Mouse (Mus musculus) MEL (cell line): Measurements from ENCODE around the gene Cyp27a1. TPM values are rescaled to one million over a fixed set of nuclear protein-coding genes. Genes with fewer than 3 reads are reported as not detected.

Experiments used
- DNase-seq: peaks from one replicate; pipeline ENCODE4 v3.0.0; 2011; ENCODE audit warnings: low read depth, low spot score
- H3K27ac ChIP-seq: 2 replicates; pipeline ENCODE4 v1.5.1; 2012; ENCODE audit warnings: low read depth, mild to moderate bottlenecking, control low read depth, low read length, moderate library complexity; ENCODE audit not compliant: control insufficient read depth
- H3K27me3 ChIP-seq, 2 experiments: fragments of 150-350 bp in 1 of 2; sonication (generic) in 1 of 2; 2 replicates each; pipeline ENCODE4 v1.6.1; 2012; ENCODE audit warnings: low read length in 2 of 2, mild to moderate bottlenecking in 2 of 2, improper control_type of control experiment in 1 of 2, moderate library complexity in 1 of 2; ENCODE audit not compliant: insufficient read depth in 2 of 2, control insufficient read depth in 1 of 2
- H3K36me3 ChIP-seq, 2 experiments: 2 replicates each; pipeline ENCODE4 v1.6.1; 2012 to 2014; ENCODE audit warnings: low read length in 2 of 2, improper control_type of control experiment in 1 of 2, inconsistent platforms in 1 of 2, mild to moderate bottlenecking in 1 of 2; ENCODE audit not compliant: insufficient read depth in 2 of 2, control insufficient read depth in 1 of 2
- H3K4me1 ChIP-seq, 2 experiments: fragments of 150-350 bp in 1 of 2; sonication (generic) in 1 of 2; 2 replicates each; pipeline ENCODE4 v1.6.1; 2012; ENCODE audit warnings: low read length in 2 of 2, improper control_type of control experiment in 1 of 2, mild to moderate bottlenecking in 1 of 2; ENCODE audit not compliant: insufficient read depth in 2 of 2, control insufficient read depth in 1 of 2
- H3K4me3 ChIP-seq, 2 experiments: fragments of 150-350 bp in 1 of 2; sonication (generic) in 1 of 2; 2 replicates each; pipeline ENCODE4 v1.5.1; 2012; ENCODE audit warnings: low read depth in 2 of 2, low read length in 2 of 2, mild to moderate bottlenecking in 2 of 2, moderate library complexity in 2 of 2, control low read depth in 1 of 2, improper control_type of control experiment in 1 of 2; ENCODE audit not compliant: control insufficient read depth in 1 of 2, insufficient read depth in 1 of 2
- H3K79me2 ChIP-seq: 2 replicates; pipeline ENCODE4 v1.6.1; 2012; ENCODE audit warnings: mild to moderate bottlenecking, low read length, moderate library complexity; ENCODE audit not compliant: control insufficient read depth, poor library complexity, insufficient read depth
- H3K9ac ChIP-seq: 2 replicates; pipeline ENCODE4 v1.6.1; 2012; ENCODE audit warnings: low read depth, mild to moderate bottlenecking, control low read depth, low read length, moderate library complexity; ENCODE audit not compliant: control insufficient read depth, poor library complexity, severe bottlenecking
- H3K9me3 ChIP-seq: fragments of 150-350 bp; sonication (generic); replicated peaks from 2 replicates; pipeline ENCODE4 v1.6.1; 2012; ENCODE audit warnings: mild to moderate bottlenecking, low read length, improper control_type of control experiment, moderate library complexity; ENCODE audit not compliant: insufficient read depth
- BHLHE40 ChIP-seq: IDR thresholded peaks from 2 replicates; pipeline ENCODE4 v1.6.1; 2012; ENCODE audit warnings: low read depth, mild to moderate bottlenecking, inconsistent platforms, low read length, improper control_type of control experiment, borderline replicate concordance
- CHD2 ChIP-seq: IDR thresholded peaks from 2 replicates; pipeline ENCODE4 v1.6.1; 2011; ENCODE audit warnings: low read length, improper control_type of control experiment
- ETS1 ChIP-seq: IDR thresholded peaks from 2 replicates; pipeline ENCODE4 v1.6.1; 2012; ENCODE audit warnings: low read depth, mild to moderate bottlenecking, inconsistent platforms, low read length, improper control_type of control experiment, moderate library complexity
- GATA1 ChIP-seq: IDR thresholded peaks from 2 replicates; pipeline ENCODE4 v1.6.1; 2011; ENCODE audit warnings: low read depth, low read length, improper control_type of control experiment
- HCFC1 ChIP-seq: IDR thresholded peaks from 2 replicates; pipeline ENCODE4 v1.6.1; 2012; ENCODE audit warnings: low read depth, mild to moderate bottlenecking, inconsistent platforms, low read length, improper control_type of control experiment, moderate library complexity
- JUND ChIP-seq: IDR thresholded peaks from 2 replicates; pipeline ENCODE4 v1.6.1; 2011; ENCODE audit warnings: low read depth, mild to moderate bottlenecking, improper control_type of control experiment, low read length
- MAZ ChIP-seq: IDR thresholded peaks from 2 replicates; pipeline ENCODE4 v1.6.1; 2012; ENCODE audit warnings: low read depth, mild to moderate bottlenecking, inconsistent platforms, low read length, improper control_type of control experiment
- MEF2A ChIP-seq: IDR thresholded peaks from 2 replicates; pipeline ENCODE4 v1.6.1; 2014; ENCODE audit warnings: low read depth, mild to moderate bottlenecking, inconsistent platforms, low read length, improper control_type of control experiment; ENCODE audit not compliant: poor library complexity, insufficient replicate concordance, severe bottlenecking; ENCODE audit errors: extremely low read depth
- MXI1 ChIP-seq: IDR thresholded peaks from 2 replicates; pipeline ENCODE4 v1.6.1; 2011; ENCODE audit warnings: mild to moderate bottlenecking, low read depth, low read length, improper control_type of control experiment
- NRF1 ChIP-seq: IDR thresholded peaks from 2 replicates; pipeline ENCODE4 v1.6.1; 2014; ENCODE audit warnings: low read depth, mild to moderate bottlenecking, inconsistent platforms, low read length, improper control_type of control experiment, moderate library complexity; ENCODE audit not compliant: poor library complexity, insufficient read depth, severe bottlenecking
- POLR2AphosphoS2 ChIP-seq: IDR thresholded peaks from 2 replicates; pipeline ENCODE4 v1.6.1; 2011; ENCODE audit warnings: low read length, improper control_type of control experiment
- POLR2AphosphoS5 ChIP-seq: IDR thresholded peaks from 2 replicates; pipeline ENCODE4 v1.6.1; 2012; ENCODE audit warnings: low read depth, borderline replicate concordance, mild to moderate bottlenecking, inconsistent platforms, low read length, moderate library complexity, mixed read lengths
- RAD21 ChIP-seq: IDR thresholded peaks from 2 replicates; pipeline ENCODE4 v1.6.1; 2011; ENCODE audit warnings: mild to moderate bottlenecking, low read depth, low read length, improper control_type of control experiment
- RCOR1 ChIP-seq: IDR thresholded peaks from 2 replicates; pipeline ENCODE4 v1.6.1; 2012; ENCODE audit warnings: low read depth, mild to moderate bottlenecking, inconsistent platforms, low read length, improper control_type of control experiment
- SMC3 ChIP-seq: IDR thresholded peaks from 2 replicates; pipeline ENCODE4 v1.6.1; 2011; ENCODE audit warnings: low read depth, low read length, improper control_type of control experiment
- USF1 ChIP-seq: IDR thresholded peaks from 2 replicates; pipeline ENCODE4 v1.6.1; 2014; ENCODE audit warnings: low read depth, mild to moderate bottlenecking, inconsistent platforms, low read length, improper control_type of control experiment, moderate library complexity
- USF2 ChIP-seq, 2 experiments: IDR thresholded peaks; 2 replicates each; pipeline ENCODE4 v1.6.1; 2011 to 2012; ENCODE audit warnings: improper control_type of control experiment in 2 of 2, low read length in 2 of 2, borderline replicate concordance in 1 of 2, inconsistent platforms in 1 of 2, low read depth in 1 of 2, mild to moderate bottlenecking in 1 of 2; ENCODE audit not compliant: insufficient read depth in 1 of 2
- ZKSCAN1 ChIP-seq: IDR thresholded peaks from 2 replicates; pipeline ENCODE4 v1.6.1; 2012; ENCODE audit warnings: low read depth, mild to moderate bottlenecking, inconsistent platforms, low read length, improper control_type of control experiment, moderate library complexity
- ZMIZ1 ChIP-seq: IDR thresholded peaks from 2 replicates; pipeline ENCODE4 v1.6.1; 2012; ENCODE audit warnings: low read depth, mild to moderate bottlenecking, inconsistent platforms, low read length, improper control_type of control experiment, moderate library complexity
- polyA plus RNA-seq, 2 experiments: library from polyadenylated mRNA; stranded (reverse) in 1 of 2; unstranded in 1 of 2; fragments of >175 nt in 1 of 2; fragments of >200 nt in 1 of 2; gene quantifications; 2 replicates each; pipeline versions ENCODE4 v1.2.1 to v1.2.4; 2012; ENCODE audit warnings: low replicate concordance in 2 of 2, low read depth in 1 of 2; ENCODE audit not compliant: insufficient read length in 2 of 2, insufficient read depth in 1 of 2, missing spikeins in 1 of 2
- total RNA-seq: library from RNA; depleted of rRNA; stranded (reverse); fragments of 300-350 nt; gene quantifications from 2 replicates; pipeline ENCODE4 v1.2.3, GENCODE M21; 2012

The Cyp27a1 gene
- total and polyA plus RNA-seq, 3 experiments = not detected

DNA sequence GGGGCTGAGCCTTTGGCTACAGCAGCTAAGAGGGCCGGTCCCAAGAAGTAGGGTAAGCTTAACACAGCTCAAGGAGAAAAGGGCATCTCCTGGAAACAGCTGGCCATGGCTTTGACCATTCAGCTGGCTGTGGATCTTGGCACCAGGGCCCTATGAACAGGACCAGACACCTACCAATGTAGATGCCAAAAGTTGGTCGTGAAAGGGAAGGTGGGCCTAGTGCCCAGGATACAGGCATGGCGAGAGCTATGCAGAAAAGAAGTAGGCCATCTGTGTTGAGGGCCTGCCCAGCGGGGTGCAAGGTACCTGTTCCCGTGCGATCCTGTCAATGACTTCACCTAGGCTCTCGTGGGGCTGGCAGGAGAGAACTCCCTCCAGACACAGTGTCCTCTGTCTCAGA is 27.5 kb downstream of the Cyp27a1 start:
- Histone ChIP-seq H3K79me2 (no peaks in the 10 kb centered on the region), H3K9ac (no peak overlapping the region), H3K36me3 (no peaks in the 10 kb centered on the region), H3K9me3 (no peaks in the 10 kb centered on the region), H3K27ac (no peak overlapping the region), H3K4me3 (no peak overlapping the region), H3K4me1 (no peaks in the 10 kb centered on the region), H3K27me3 (peaks cover 0 to 17% of the 10 kb centered on the region in 2 experiments)
- TF ChIP-seq MAZ (no peak), USF1 (no peak), RCOR1 (no peak), CHD2 (no peak), ZKSCAN1 (no peak), GATA1 (no peak), MXI1 (no peak)
- DNase-seq = no peak

DNA sequence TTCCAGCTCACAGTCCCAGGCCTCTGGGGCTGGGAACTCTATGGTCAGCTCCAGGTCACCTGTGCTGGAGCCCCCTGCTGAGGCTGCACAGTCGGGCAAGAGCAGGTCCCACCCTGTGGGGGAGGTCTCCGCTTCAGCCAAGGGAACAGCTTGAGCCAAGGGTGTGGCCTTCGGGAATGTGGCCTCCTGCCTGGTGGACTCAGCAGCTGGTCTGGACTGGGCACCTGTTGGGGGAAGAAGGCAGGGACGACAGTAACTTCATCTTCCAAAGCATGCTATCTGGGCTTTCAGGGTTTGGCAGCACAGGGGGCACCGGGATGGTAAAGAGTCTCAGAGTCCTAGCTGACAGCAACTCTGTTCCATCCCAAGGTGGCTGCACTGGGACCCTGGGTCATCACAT is 34.0 kb downstream of the Cyp27a1 start:
- no peaks in the 10 kb centered on the region for H3K36me3 ChIP-seq
- H3K4me1 ChIP-seq = no peaks in the 10 kb centered on the region
- DNase-seq = no peak
- TF ChIP-seq CHD2 = no peak
- no peak for TF ChIP-seq MEF2A
- TF ChIP-seq ETS1 = no peak
- TF ChIP-seq ZMIZ1 = no peak
- no peak for TF ChIP-seq POLR2AphosphoS2
- TF ChIP-seq JUND = no peak
- TF ChIP-seq BHLHE40 = no peak
- TF ChIP-seq USF2 (IDR thresholded peaks at IDR 0.05; ENCODE audit: borderline replicate concordance in 1 of 2, insufficient read depth in 1 of 2, low read depth in 1 of 2, low read length in 2 of 2) = no peak
- TF ChIP-seq POLR2AphosphoS5 = no peak
- no peak for TF ChIP-seq NRF1
- TF ChIP-seq HCFC1 = no peak
- TF ChIP-seq RAD21 = no peak
- TF ChIP-seq SMC3 = no peak
- no peak for TF ChIP-seq ZKSCAN1
- no peak for TF ChIP-seq MAZ
- H3K27me3 ChIP-seq = peaks cover 3 to 11% of the 10 kb centered on the region in 2 experiments
- H3K9me3 ChIP-seq = no peaks in the 10 kb centered on the region
- H3K4me3 ChIP-seq = no peak overlapping the region
- H3K27ac ChIP-seq = no peak overlapping the region
- no peaks in the 10 kb centered on the region for H3K79me2 ChIP-seq
- H3K9ac ChIP-seq = no peak overlapping the region
